Mouse (Mus musculus) hindbrain, embryonic 11.5 days (tissue): ENCODE results near the gene Serpina3g. TPM values are rescaled to one million over a fixed set of nuclear protein-coding genes. Genes with fewer than 3 reads are reported as not detected.
"Not testable (repeated sequence)": the region's sequence is repeated elsewhere in the genome, so short reads cannot be mapped to it uniquely, and the experiment has no call there.

Experiments used
- ATAC-seq: fragments of 200-750 bp; cut with Nextera tagmentation; 2 replicates; pipeline ENCODE4 v1.8.0; 2017; ENCODE audit warnings: mild to moderate bottlenecking, moderate TSS enrichment, moderate library complexity; ENCODE audit not compliant: low FRiP score
- DNase-seq: peaks from one replicate; pipeline ENCODE4 v3.0.0-alpha.2; 2015; ENCODE audit warnings: low spot score
- H3K27ac ChIP-seq: fragments of 300-500 bp; sonication (generic); 2 replicates; pipeline ENCODE4 v1.5.1; 2014; ENCODE audit warnings: mild to moderate bottlenecking, low read depth, low read length
- H3K27me3 ChIP-seq: fragments of 300-500 bp; sonication (generic); 2 replicates; pipeline ENCODE4 v1.6.1; 2014; ENCODE audit warnings: mild to moderate bottlenecking, low read length, moderate library complexity, mixed read lengths; ENCODE audit not compliant: control insufficient read depth, insufficient read depth
- H3K36me3 ChIP-seq: fragments of 300-500 bp; sonication (generic); 2 replicates; pipeline ENCODE4 v1.6.1; 2014; ENCODE audit warnings: mild to moderate bottlenecking, low read length, moderate library complexity, mixed read lengths; ENCODE audit not compliant: control insufficient read depth, insufficient read depth
- H3K4me1 ChIP-seq: fragments of 300-500 bp; sonication (generic); replicated peaks from 2 replicates; pipeline ENCODE4 v1.6.1; 2014; ENCODE audit warnings: low read length, mixed read lengths; ENCODE audit not compliant: control insufficient read depth, insufficient read depth
- H3K4me2 ChIP-seq: fragments of 300-500 bp; sonication (generic); replicated peaks from 2 replicates; pipeline ENCODE4 v1.6.1; 2014; ENCODE audit warnings: mild to moderate bottlenecking, low read depth, low read length
- H3K4me3 ChIP-seq: fragments of 300-500 bp; sonication (generic); 2 replicates; pipeline ENCODE4 v1.5.1; 2014; ENCODE audit warnings: low read depth, low read length
- H3K9ac ChIP-seq: fragments of 300-500 bp; sonication (generic); 2 replicates; pipeline ENCODE4 v1.6.1; 2014; ENCODE audit warnings: low read depth, low read length
- H3K9me3 ChIP-seq: fragments of 300-500 bp; sonication (generic); 2 replicates; pipeline ENCODE4 v1.6.1; 2016; ENCODE audit warnings: low read length; ENCODE audit not compliant: control insufficient read depth
- WGBS: fragments of 180-500 bp; shearing (Covaris S2); extraction: QIAGEN DNeasy Blood & Tissue Kit; methylation state at CpG from one replicate; pipeline ENCODE4 v1.1.7; 2014; 5-methylcytosine and 5-hydroxymethylcytosine counted together
- polyA plus RNA-seq: library from polyadenylated mRNA; unstranded; fragments of >200 nt; fragmentation: Nextera tagmentation; extraction: Ambion mirVana; gene quantifications from 2 replicates; pipeline ENCODE4 v1.2.1, GENCODE M21; 2014

Gene Serpina3g
- polyA plus RNA-seq, 1 experiment from 2014 or later, result 0.14 TPM

DNA sequence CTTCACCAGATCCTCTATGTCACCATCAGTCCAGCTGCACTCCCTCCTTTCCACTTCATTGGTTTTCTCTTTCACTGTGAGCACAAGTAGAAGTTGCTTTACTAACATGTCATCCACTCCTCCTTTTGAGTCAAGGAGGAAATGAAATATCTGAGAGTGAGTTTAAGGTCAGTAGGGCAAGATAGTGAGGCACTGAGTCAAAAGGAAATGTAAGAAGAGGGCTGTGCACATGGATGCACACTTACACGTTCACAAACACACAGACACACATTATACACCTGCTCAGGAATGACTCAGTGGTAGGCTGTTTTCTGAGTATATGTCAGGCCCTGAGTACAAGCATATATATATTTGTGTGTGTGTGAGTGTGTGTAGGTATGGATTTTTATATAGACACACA, 12.4 kb upstream of the Serpina3g start:
- Histone ChIP-seq H3K9ac (no peak overlapping the region), H3K4me2 (no peak overlapping the region), H3K27ac (no peak overlapping the region), H3K4me1 (no peaks in the 10 kb centered on the region), H3K9me3 (no peaks in the 10 kb centered on the region), H3K27me3 (no peaks in the 10 kb centered on the region), H3K36me3 (no peaks in the 10 kb centered on the region), H3K4me3 (no peak overlapping the region)
- ATAC-seq (no peak), DNase-seq (no peak)
- WGBS, result 69% methylated on average over 1 of the region's 1 CpGs

GRCm38 (mm10) chr12:104224598-104225300, 11.3 kb upstream of the Serpina3g start:
- Histone ChIP-seq H3K27me3 (no peaks in the 10 kb centered on the region), H3K27ac (no peak overlapping the region), H3K4me1 (no peaks in the 10 kb centered on the region), H3K4me3 (no peak overlapping the region), H3K9ac (no peak overlapping the region), H3K9me3 (no peaks in the 10 kb centered on the region), H3K36me3 (no peaks in the 10 kb centered on the region), H3K4me2 (no peak overlapping the region)
- no peak for ATAC-seq
- 74% methylated on average over 7 of the region's 7 CpGs for WGBS
- DNase-seq, result no peak

DNA sequence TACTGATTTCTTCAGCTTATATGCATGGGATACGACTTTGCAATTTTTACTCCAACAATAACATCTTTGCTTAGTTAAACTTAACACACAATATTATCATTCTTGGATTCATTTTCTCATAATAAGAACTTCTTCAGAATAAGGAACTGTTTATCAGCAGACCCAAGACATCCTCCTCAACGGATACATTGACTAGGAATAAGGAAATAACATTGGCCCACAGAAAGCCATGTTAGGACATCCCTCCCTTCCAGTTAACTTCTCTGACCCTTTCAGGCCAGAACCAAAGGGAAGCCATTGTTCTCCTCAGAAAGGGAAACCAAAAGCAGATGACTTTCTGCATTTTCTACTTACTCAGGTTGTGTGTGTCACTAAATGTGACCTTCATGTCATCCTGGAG, 5.3 kb upstream of the Serpina3g start:
- DNase-seq (no peak), ATAC-seq (no peak)
- no peaks in the 10 kb centered on the region for H3K4me1 ChIP-seq
- no peaks in the 10 kb centered on the region for H3K36me3 ChIP-seq
- H3K27me3 ChIP-seq, result no peaks in the 10 kb centered on the region
- 73% methylated on average over 2 of the region's 2 CpGs for WGBS
- no peak overlapping the region for H3K27ac ChIP-seq
- H3K9me3 ChIP-seq, result no peaks in the 10 kb centered on the region
- no peak overlapping the region for H3K4me2 ChIP-seq
- H3K4me3 ChIP-seq, result no peak overlapping the region
- no peak overlapping the region for H3K9ac ChIP-seq

DNA sequence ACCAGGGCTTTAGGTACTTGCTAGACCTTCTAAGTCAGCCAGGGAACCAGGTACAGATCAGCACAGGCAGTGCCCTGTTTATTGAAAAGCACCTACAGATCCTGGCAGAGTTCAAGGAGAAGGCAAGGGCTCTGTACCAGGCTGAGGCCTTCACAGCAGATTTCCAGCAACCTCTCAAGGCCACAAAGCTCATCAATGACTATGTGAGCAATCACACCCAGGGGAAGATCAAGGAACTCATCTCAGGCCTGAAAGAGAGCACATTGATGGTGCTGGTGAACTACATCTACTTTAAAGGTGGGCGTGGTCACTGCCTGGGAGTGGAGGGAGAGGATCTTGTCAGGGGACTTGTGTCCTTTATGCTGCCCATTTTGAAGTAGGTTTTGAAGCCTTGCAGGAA, 2.0 kb downstream of the Serpina3g start:
- WGBS, result 79% methylated on average over 1 of the region's 1 CpGs

GRCm38 (mm10) chr12:104243307-104243706, 7.3 kb downstream of the Serpina3g start:
- no peak for DNase-seq
- no peak for ATAC-seq
- Histone ChIP-seq H3K9ac (no peak overlapping the region), H3K4me2 (no peak overlapping the region), H3K27me3 (no peaks in the 10 kb centered on the region), H3K27ac (no peak overlapping the region), H3K4me3 (no peak overlapping the region), H3K36me3 (no peaks in the 10 kb centered on the region), H3K9me3 (no peaks in the 10 kb centered on the region), H3K4me1 (no peaks in the 10 kb centered on the region)

More for the DNA sequence above, 2.0 kb downstream of the Serpina3g start:
- not testable (repeated sequence) for H3K4me2 ChIP-seq, H3K4me3 ChIP-seq, DNase-seq, H3K27ac ChIP-seq, H3K27me3 ChIP-seq, H3K4me1 ChIP-seq, ATAC-seq, H3K9ac ChIP-seq, H3K9me3 ChIP-seq, H3K36me3 ChIP-seq

- H3K4me3 ChIP-seq, result no peak overlapping the region
- no peaks in the 10 kb centered on the region for H3K4me1 ChIP-seq
- H3K36me3 ChIP-seq, result no peaks in the 10 kb centered on the region
- H3K4me2 ChIP-seq, result no peak overlapping the region
- H3K27ac ChIP-seq, result no peak overlapping the region
- 73% methylated on average over 1 of the region's 1 CpGs for WGBS
- H3K9me3 ChIP-seq, result no peaks in the 10 kb centered on the region
- no peak for DNase-seq
- no peak for ATAC-seq
- H3K27me3 ChIP-seq, result no peaks in the 10 kb centered on the region
- H3K9ac ChIP-seq, result no peak overlapping the region
Observed at GRCm38 (mm10) chr12:104245092-104245491, 9.0 kb downstream of the Serpina3g start.

- Histone ChIP-seq H3K36me3 (no peaks in the 10 kb centered on the region), H3K4me2 (no peak overlapping the region), H3K27me3 (no peaks in the 10 kb centered on the region), H3K9ac (no peak overlapping the region), H3K27ac (no peak overlapping the region), H3K9me3 (no peaks in the 10 kb centered on the region), H3K4me1 (no peaks in the 10 kb centered on the region), H3K4me3 (no peak overlapping the region)
- WGBS, result 87% methylated on average over 3 of the region's 3 CpGs
- no peak for DNase-seq
- ATAC-seq, result no peak
Observed at GRCm38 (mm10) chr12:104245595-104245994, 9.6 kb downstream of the Serpina3g start.

DNA sequence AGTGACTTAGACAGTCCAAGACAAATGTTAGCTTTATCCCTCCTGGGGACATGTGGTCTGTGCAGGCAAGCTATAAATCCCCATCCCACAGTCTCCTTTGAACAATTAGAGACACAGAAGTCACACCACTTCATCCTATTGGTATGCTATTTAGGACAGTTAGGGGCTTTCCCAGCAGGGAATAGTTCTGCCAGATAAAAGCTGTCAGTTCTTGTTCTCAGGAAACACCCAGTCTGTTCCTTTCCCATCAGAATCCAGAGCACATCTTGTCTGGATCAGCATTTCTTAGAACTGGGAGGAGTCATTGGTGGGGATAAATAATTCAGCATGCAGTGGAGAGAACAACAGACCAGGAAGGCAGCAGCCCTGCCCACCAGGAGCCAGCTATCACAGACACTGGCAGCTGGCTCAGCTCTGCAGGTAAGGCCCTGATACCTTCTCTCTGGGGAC, 11.5 kb downstream of the Serpina3g start:
- Histone ChIP-seq H3K9ac (no peak overlapping the region), H3K36me3 (no peaks in the 10 kb centered on the region), H3K4me2 (no peak overlapping the region), H3K4me3 (no peak overlapping the region), H3K27me3 (no peaks in the 10 kb centered on the region), H3K9me3 (no peaks in the 10 kb centered on the region), H3K27ac (no peak overlapping the region), H3K4me1 (no peaks in the 10 kb centered on the region)
- ATAC-seq (peak; percentile 89), DNase-seq (peak; percentile 13)

- 79% methylated on average over 3 of the region's 3 CpGs for WGBS
- no peak for DNase-seq
- H3K9me3 ChIP-seq, result no peaks in the 10 kb centered on the region
- no peak overlapping the region for H3K27ac ChIP-seq
- no peak overlapping the region for H3K4me2 ChIP-seq
- no peak overlapping the region for H3K4me3 ChIP-seq
- H3K27me3 ChIP-seq, result no peaks in the 10 kb centered on the region
- no peaks in the 10 kb centered on the region for H3K36me3 ChIP-seq
- H3K4me1 ChIP-seq, result no peaks in the 10 kb centered on the region
- ATAC-seq, result no peak
- H3K9ac ChIP-seq, result no peak overlapping the region
Observed at GRCm38 (mm10) chr12:104248231-104248630, 12.2 kb downstream of the Serpina3g start.
